Mouse (Mus musculus) kidney, adult 2 months (tissue): ENCODE measurements around the gene Gal.

ENCODE experiments used
- CTCF ChIP-seq: fragments of 200-500 bp; conservative IDR thresholded peaks from 2 replicates; pipeline ENCODE4 v1.5.1; 2011; ENCODE audit warnings: low read depth, mild to moderate bottlenecking, control low read depth, low read length, moderate library complexity, mixed read lengths; ENCODE audit not compliant: insufficient read depth, insufficient read length
- POLR2A ChIP-seq: fragments of 200-500 bp; IDR thresholded peaks from one replicate; pipeline ENCODE4 v1.6.1; 2011; ENCODE audit warnings: low read depth, low read length, control low read depth

DNA sequence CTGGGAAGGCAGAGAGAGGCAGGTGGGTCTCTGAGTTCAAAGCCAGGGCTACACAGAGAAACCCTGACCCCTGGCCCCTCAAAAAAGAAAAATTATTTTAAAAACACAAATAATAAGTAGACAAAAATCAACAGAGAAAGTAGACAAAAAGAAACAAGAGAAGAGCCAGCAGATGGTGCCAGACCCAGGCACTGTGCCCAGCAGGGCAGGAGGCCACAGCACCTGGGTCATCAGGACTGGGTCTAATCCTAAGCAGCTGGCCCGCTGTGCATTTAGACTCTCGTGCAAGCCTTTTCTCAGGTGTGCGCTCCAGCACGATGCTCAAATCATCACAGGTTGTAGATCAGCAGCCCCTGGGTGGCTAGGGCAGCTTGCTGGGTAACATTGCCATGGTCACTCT, 50.8 kb downstream of the Gal start:
- no peak; the same call in 1 of the 2 replicates for TF ChIP-seq CTCF
- no peak for TF ChIP-seq POLR2A
